8 mouse cellular contexts compared by ENCODE assay signal in genomic region chr2:69862117-69862657, GRCm38 (mm10). TPM values are rescaled to one million over a fixed set of nuclear protein-coding genes. Genes with fewer than 3 reads are reported as not detected.
DNase-seq lines count a peak whose midpoint lies in the region; ATAC-seq and TF ChIP-seq lines count a peak whose summit lies in the region.

No protein-coding gene starts in this region.

- peak overlapping the region; percentile 81 for H3K4me3 ChIP-seq in layer of hippocampus, adult 2 months
- peak overlapping the region; percentile 92 for H3K4me3 ChIP-seq in forebrain, embryonic 15.5 days
- H3K4me3 ChIP-seq in macrophage (ENCODE audit: inconsistent target) = peak overlapping the region; percentile 92

- peak overlapping the region; percentile 81 for H3K4me2 ChIP-seq in forebrain, embryonic 15.5 days (replicated peaks)

- H3K9ac ChIP-seq in forebrain, embryonic 15.5 days (replicated peaks) = peak overlapping the region; percentile 100

- no peak for TF ChIP-seq CTCF in layer of hippocampus, adult 2 months (conservative IDR thresholded peaks at IDR 0.05)

- 2% methylated on average over 13 of the region's 13 CpGs for WGBS in forebrain, embryonic 15.5 days
- WGBS in macrophage (ENCODE audit: missing documents) = 0% methylated on average over 13 of the region's 13 CpGs

- no peaks in the 10 kb centered on the region for H3K9me3 ChIP-seq in forebrain, embryonic 15.5 days

- peaks cover 48% of the 10 kb centered on the region for H3K79me2 ChIP-seq in macrophage (ENCODE audit: inconsistent target)

- H3K27me3 ChIP-seq in forebrain, embryonic 15.5 days = no peaks in the 10 kb centered on the region

- ATAC-seq in forebrain, embryonic 15.5 days (replicated peaks) = no peak

- no peak for DNase-seq in layer of hippocampus, adult 2 months (ENCODE audit: low spot score in 2 of 2)
- DNase-seq in layer of hippocampus, adult 9-10 months (ENCODE audit: low spot score) = no peak
- DNase-seq in Muller cell, postnatal 12 days (ENCODE audit: inconsistent ontology term) = peak; percentile 28
- DNase-seq in urinary bladder, postnatal 36 days (ENCODE audit: low spot score in 2 of 2) = no peak
- no peak for DNase-seq in left cerebral cortex, postnatal 25 days (ENCODE audit: low spot score in 2 of 2)
- DNase-seq in gastrocnemius, postnatal 10 days = no peak

- peak overlapping the region; percentile 89 for H3K27ac ChIP-seq in layer of hippocampus, adult 2 months
- peak overlapping the region; percentile 82; the same call in 1 of the 2 replicates for H3K27ac ChIP-seq in forebrain, embryonic 15.5 days (replicated peaks)
- peak overlapping the region; percentile 48 for H3K27ac ChIP-seq in macrophage

- intact Hi-C loops in left cerebral cortex, postnatal 25 days (cut with DNase I) = no loop called here

- peaks cover 29% of the 10 kb centered on the region for H3K4me1 ChIP-seq in forebrain, embryonic 15.5 days

- peaks cover 17% of the 10 kb centered on the region for H3K36me3 ChIP-seq in forebrain, embryonic 15.5 days
- peaks cover 13% of the 10 kb centered on the region for H3K36me3 ChIP-seq in macrophage (ENCODE audit: inconsistent target)

RNA-seq across cellular contexts. Expression of gene Ssb, which starts 0.8 kb away (rescaled TPM):
- 100 to 1,000 TPM; 125 to 139 TPM for total RNA-seq in layer of hippocampus, adult 2 months (2021)
- 299 and 312 TPM in 2 replicates for polyA plus RNA-seq in forebrain, embryonic 15.5 days (2015; fragmentation: Nextera tagmentation; extraction: Ambion mirVana)
- 100 to 1,000 TPM in 10 of 26 experiments, 10 to 100 TPM in 16; 63.2 to 140 (median 94.4) TPM for total RNA-seq in macrophage (2018; cell fraction: chromatin; rRNA removed)
- 100 to 1,000 TPM in 15 of 26 experiments, 10 to 100 TPM in 11; 87.0 to 136 (median 101) TPM for total RNA-seq in macrophage (2018; cell fraction: cytosol; rRNA removed)
- 100 to 1,000 TPM in 12 of 26 experiments, 10 to 100 TPM in 14; 73.7 to 179 (median 95.3) TPM for total RNA-seq in macrophage (2018; cell fraction: nucleus; rRNA removed)
- polyA plus RNA-seq in macrophage (2018) = 106 to 279 TPM (median 166 TPM) in 3 replicates
- 100 to 1,000 TPM; 119 to 125 TPM for total RNA-seq in left cerebral cortex, postnatal 25 days (2021)
- total RNA-seq in gastrocnemius, postnatal 10 days (2021) = 100 to 1,000 TPM; 102 to 114 TPM

RNA-seq across cellular contexts. Expression of gene Mettl5, which starts 23.2 kb away (rescaled TPM):
- 10 to 100 TPM; 14.1 to 15.6 TPM for total RNA-seq in layer of hippocampus, adult 2 months (2021)
- 27.2 and 34.6 TPM in 2 replicates for polyA plus RNA-seq in forebrain, embryonic 15.5 days (2015; fragmentation: Nextera tagmentation; extraction: Ambion mirVana)
- total RNA-seq in macrophage (2018; cell fraction: chromatin; rRNA removed) = 10 to 100 TPM in 24 of 26 experiments, 1 to 10 TPM in 2; 7.0 to 36.1 (median 16.5) TPM
- total RNA-seq in macrophage (2018; cell fraction: cytosol; rRNA removed) = 10 to 100 TPM in 10 of 26 experiments, 1 to 10 TPM in 16; 7.0 to 12.2 (median 9.3) TPM
- 10 to 100 TPM in 18 of 26 experiments, 1 to 10 TPM in 8; 5.4 to 30.4 (median 12.8) TPM for total RNA-seq in macrophage (2018; cell fraction: nucleus; rRNA removed)
- polyA plus RNA-seq in macrophage (2018) = 11.2 to 15.3 TPM (median 12.5 TPM) in 3 replicates
- 10 to 100 TPM; 10.5 to 14.2 TPM for total RNA-seq in left cerebral cortex, postnatal 25 days (2021)
- 10 to 100 TPM; 19.6 to 21.4 TPM for total RNA-seq in gastrocnemius, postnatal 10 days (2021)

RNA-seq across cellular contexts. Expression of gene Ubr3, which starts 34.9 kb away (rescaled TPM):
- total RNA-seq in layer of hippocampus, adult 2 months (2021) = 100 to 1,000 TPM; 121 to 128 TPM
- polyA plus RNA-seq in forebrain, embryonic 15.5 days (2015; fragmentation: Nextera tagmentation; extraction: Ambion mirVana) = 15.2 and 16.2 TPM in 2 replicates
- total RNA-seq in macrophage (2018; cell fraction: chromatin; rRNA removed) = 100 to 1,000 TPM in 24 of 26 experiments, 10 to 100 TPM in 2; 76.0 to 222 (median 166) TPM
- 10 to 100 TPM; 24.8 to 40.9 (median 31.6) TPM for total RNA-seq in macrophage (2018; cell fraction: cytosol; rRNA removed)
- 100 to 1,000 TPM in 5 of 26 experiments, 10 to 100 TPM in 21; 42.1 to 121 (median 82.9) TPM for total RNA-seq in macrophage (2018; cell fraction: nucleus; rRNA removed)
- 25.6 to 30.6 TPM (median 27.3 TPM) in 3 replicates for polyA plus RNA-seq in macrophage (2018)
- 100 to 1,000 TPM; 137 to 146 TPM for total RNA-seq in left cerebral cortex, postnatal 25 days (2021)
- total RNA-seq in gastrocnemius, postnatal 10 days (2021) = 100 to 1,000 TPM; 106 to 107 TPM

RNA-seq across cellular contexts. Expression of gene Klhl23, which starts 40.4 kb away (rescaled TPM):
- 10 to 100 TPM; 43.8 to 44.3 TPM for total RNA-seq in layer of hippocampus, adult 2 months (2021)
- polyA plus RNA-seq in forebrain, embryonic 15.5 days (2015; fragmentation: Nextera tagmentation; extraction: Ambion mirVana) = 64.5 TPM in 2 replicates
- 1 to 10 TPM in 6 of 26 experiments, under 1 TPM in 15, not detected in 5; 0.17 to 4.3 (median 0.51) TPM for total RNA-seq in macrophage (2018; cell fraction: chromatin; rRNA removed)
- total RNA-seq in macrophage (2018; cell fraction: cytosol; rRNA removed) = 1 to 10 TPM in 2 of 26 experiments, under 1 TPM in 23, not detected in 1; 0.06 to 1.2 (median 0.29) TPM
- total RNA-seq in macrophage (2018; cell fraction: nucleus; rRNA removed) = 1 to 10 TPM in 4 of 26 experiments, under 1 TPM in 20, not detected in 2; 0.06 to 3.4 (median 0.40) TPM
- 0.16 to 2.4 TPM (median 0.76 TPM) in 3 replicates for polyA plus RNA-seq in macrophage (2018)
- total RNA-seq in left cerebral cortex, postnatal 25 days (2021) = 10 to 100 TPM; 64.3 to 65.9 TPM
- 10 to 100 TPM; 19.8 to 20.9 TPM for total RNA-seq in gastrocnemius, postnatal 10 days (2021)
